Mouse (Mus musculus): ENCODE data around the gene Kcnh1.

DNA sequence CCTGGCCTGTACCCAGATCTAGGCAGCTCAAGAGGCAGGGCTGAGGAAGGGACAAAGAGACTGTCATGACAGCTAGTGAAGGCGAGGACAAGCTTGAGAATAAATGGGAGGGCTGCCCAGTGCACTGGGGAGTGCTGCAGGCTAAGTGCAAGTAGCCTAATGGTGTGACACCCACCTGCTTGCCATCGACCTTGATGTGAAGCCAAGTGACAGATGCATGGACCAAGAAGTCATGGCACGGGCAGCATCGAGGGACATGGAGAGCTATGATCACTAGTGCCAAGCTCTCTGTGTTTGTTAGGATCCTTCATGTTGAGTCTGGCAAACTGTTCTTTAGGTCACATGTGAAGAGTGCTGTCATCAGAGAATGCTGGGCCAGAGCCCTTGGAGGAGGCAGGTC, 313.1 kb downstream of the Kcnh1 start:
- TF ChIP-seq CTCF (IDR thresholded peaks at IDR 0.05; ENCODE audit: extremely low read depth, insufficient read depth, insufficient read length, insufficient replicate concordance) (no peak), POLR2A (IDR thresholded peaks at IDR 0.05; ENCODE audit: low read depth, low read length) (no peak)
